Mouse (Mus musculus): ENCODE data around the gene Reep3.

GRCm38 (mm10) chr10:66970336-66971115 lies 126.2 kb downstream of the Reep3 start:
- TF ChIP-seq CTCF (conservative IDR thresholded peaks at IDR 0.05; ENCODE audit: low read length) (no peak), NANOG (IDR thresholded peaks at IDR 0.05; ENCODE audit: borderline replicate concordance, low read length) (no peak), POU5F1 (IDR thresholded peaks at IDR 0.05; ENCODE audit: borderline replicate concordance, low read length) (no peak)

All from E14TG2a.4 (cell line).